Mouse (Mus musculus) layer of hippocampus, postnatal 14 days (tissue): ENCODE data around the gene Hs6st3. TPM values are rescaled to one million over a fixed set of nuclear protein-coding genes. Genes with fewer than 3 reads are reported as not detected.

Source experiments
- DNase-seq, 2 experiments: peaks; one replicate each; pipeline ENCODE4 v3.0.0; 2021 to 2022; ENCODE audit warnings: low spot score in 2 of 2, mixed read lengths in 1 of 2
- long read RNA-seq, 2 experiments: library from polyadenylated mRNA; stranded (forward); transcript quantifications; one replicate each; pipeline ENCODE4 v2.0.0; 2021
- total RNA-seq, 2 experiments: library from RNA; stranded (reverse); gene quantifications; 2 replicates each; pipeline ENCODE4 v1.2.3; 2021

The Hs6st3 gene
- total RNA-seq: 10 to 100 TPM; 69.4 to 83.3 TPM
- long read RNA-seq, experiment 1, partial matches to known transcripts: 0 of 1 reads
- long read RNA-seq, experiment 1, other reads (novel, unspliced or antisense): 1 of 1 reads
- long read RNA-seq, experiment 2, partial matches to known transcripts: 0 of 1 reads
- long read RNA-seq, experiment 2, other reads (novel, unspliced or antisense): 1 of 1 reads

DNA sequence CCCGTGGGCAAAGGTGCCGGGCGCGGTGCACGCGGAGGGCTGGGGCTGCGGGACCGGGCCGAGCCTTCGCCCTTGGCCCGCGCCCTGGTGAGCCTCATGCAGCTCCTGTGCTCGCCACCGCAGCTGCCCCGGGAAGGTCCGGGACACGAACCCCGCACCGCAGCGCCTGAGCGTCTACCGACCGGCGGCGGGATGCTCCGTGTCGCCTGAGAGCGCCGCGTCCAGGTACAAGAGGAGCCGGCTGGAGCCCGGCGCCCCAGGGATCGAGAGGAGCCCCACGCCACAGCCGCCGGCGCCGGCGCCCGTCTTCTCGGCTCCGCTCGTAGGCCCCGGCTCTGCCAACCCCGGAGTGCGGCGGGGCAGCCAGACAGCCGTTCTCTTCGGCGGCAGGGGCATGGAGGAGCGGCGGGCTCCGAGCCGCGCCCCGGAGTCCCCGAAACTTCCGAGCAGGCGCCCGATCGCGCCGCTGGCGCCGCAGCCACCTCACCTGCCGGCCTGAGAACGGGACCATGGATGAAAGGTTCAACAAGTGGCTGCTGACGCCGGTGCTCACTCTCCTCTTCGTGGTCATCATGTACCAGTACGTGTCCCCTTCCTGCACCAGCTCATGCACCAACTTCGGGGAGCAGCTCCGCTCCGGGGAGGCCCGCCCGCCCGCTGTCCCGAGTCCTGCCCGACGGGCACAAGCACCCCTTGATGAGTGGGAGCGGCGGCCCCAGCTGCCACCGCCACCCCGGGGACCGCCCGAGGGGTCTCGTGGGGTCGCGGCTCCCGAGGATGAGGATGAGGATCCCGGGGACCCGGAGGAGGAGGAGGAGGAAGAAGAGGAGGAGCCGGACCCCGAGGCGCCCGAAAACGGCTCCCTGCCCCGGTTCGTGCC, at the start of gene Hs6st3:
Gene Hs6st3 (plus strand): TSS at position 436 of the 880 bp plus-strand sequence.
- DNase-seq: no peak

DNA sequence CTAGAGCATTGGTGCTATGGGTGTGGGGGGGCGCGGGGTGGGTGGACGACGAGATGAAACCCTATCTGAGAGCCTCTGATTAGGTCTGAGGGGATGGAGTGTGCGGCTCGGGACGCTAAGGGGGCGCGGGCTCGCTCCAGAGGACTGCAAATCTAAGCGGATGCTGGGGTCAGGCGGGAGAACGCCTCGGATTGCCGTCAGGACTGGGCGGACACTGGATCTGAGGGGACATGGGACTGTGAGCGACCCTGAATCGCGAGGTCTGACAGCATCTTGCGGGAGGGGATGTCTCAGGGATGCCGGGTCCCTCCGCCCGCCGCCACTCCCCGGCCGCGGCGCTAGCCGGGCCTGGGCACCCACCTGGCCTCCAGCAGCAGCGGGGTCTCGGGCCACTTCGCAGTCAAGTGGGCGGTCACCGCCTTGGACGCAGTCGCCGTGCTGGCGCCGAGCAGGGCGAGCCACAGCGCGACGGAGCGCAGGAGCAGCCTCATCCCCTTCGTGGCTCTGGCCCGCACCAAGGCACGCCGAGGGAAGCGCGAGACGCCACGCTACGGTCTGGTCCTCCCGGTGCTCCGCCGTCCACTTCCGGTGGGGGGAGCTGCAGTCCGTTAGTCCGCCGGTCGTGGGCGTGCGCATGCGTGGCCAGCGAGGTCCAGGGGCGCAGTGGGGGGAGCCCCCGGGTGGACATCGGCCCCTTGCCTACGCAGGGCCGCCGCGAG, 39.1 kb upstream of the Hs6st3 start, which contains the start of gene Uggt2:
Gene Uggt2 (minus strand): TSS at position 580 of the 719 bp plus-strand sequence.
- DNase-seq: peak; percentile 86

DNA sequence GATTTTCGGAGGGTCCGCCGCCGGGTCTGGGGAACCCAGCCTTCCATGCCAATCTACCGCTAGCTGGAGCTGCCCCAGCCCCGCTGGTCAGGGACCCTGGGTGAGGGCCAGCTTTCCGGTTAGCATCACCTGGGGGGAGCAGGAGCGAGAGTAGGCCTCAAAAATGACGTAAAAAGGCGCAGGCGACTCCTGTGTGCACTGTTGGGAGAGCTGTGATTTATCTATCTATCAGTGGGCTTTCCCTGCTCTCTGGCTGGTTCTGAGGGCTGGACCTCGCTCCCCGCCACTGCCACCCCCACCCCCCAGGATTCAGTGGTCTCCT, 38.6 kb upstream of the Hs6st3 start:
- DNase-seq: no peak

DNA sequence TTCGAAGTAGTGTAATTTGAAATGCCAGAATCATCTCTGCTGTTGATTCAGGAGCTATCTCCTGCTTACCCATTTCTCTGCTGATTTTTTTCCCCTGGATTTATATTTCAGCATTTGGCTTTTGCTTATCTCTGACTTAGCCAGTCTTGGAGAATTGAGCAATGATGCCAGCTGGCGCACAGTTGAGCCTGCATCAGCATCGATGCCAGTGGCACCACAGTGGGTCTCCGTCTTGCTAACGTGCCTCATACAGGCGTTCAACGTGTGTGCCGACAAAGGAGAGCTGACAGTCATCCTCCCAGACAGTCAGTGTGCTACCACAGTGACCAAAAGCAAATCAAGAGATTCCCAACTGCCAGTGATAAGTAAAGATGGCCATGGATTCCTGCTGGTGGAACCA, 30.6 kb upstream of the Hs6st3 start:
- no peak for DNase-seq

DNA sequence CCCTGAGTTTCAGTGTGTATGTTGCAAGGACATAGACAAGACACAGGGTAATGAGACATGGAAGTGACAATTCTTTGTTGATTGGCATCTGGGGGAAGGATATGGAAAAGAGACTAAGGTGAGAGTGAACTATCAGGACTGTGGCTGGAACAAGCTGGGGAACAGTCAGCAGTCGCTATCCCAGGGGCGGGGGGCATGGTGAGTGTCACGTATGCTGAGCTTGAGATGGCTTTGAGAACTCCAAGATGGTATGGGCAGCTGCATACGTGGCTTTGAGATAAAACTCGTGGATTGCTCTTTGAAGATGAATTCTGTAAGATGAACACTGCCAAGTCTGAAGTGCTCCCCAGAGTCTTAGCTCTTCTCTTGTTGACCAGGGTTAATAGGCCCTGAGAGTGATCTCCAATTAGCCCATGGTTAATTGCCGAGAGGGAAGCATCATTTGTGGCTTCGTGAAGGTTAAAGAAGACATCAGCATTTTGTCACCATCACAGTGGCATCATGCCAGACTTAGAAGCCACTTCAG, 29.3 kb upstream of the Hs6st3 start:
- no peak for DNase-seq

DNA sequence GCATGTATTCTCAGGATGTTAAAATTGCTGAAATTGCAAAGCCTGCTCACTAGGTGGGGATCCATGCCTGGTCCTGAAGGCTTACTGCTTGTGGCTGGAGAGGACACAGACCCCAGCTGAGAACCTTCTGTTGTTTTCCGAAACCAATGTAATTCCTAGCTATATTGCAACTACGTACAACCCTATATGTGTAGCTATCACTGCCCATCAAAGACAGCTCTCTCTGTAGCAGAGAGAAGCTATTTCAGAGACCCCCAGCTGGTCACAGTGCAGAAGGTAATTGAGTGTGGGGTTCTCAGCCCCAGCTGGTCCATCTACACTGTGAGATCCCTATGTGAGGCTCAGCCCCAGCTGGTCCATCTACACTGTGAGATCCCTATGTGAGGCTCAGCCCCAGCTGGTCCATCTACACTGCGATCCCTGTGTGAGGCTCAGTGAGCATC, 28.3 kb upstream of the Hs6st3 start:
- DNase-seq: no peak

DNA sequence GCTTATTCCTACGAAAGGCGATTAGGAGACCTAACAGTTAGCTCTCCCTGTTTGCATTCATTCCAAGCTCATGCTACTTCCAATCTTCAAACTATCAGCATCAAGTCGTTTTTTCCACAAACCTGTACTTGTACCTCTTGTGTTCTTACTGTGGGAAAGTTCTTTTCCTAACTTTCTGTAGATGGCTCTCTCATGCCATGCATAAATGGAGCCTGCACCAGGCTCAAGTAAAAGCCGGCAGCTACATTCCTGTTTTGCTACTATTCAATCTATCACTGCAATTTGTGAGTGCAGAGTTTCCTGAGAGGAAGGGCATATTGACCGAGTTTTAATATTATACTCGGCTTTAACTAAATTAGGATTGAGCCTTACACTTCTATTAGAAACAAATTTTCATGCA, 25.6 kb upstream of the Hs6st3 start:
- DNase-seq: no peak

DNA sequence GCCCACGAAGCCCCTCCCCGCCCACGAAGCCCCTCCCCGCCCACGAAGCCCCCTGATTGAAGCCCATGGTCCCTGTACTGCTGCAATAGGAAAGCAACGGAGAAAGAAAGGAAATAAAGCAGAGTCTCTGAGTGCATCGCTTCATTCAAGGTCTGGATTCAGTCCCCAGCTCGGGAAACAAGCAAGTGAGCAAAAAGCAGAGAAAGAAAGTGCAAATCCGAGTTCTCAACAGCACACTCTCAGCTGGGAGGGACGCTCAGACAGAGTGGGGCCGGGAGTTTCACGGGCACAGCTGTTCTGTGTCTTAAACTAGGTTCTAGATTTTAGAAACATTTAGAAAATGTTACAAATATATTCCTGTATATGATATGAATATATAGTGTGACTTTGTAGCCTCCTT, 14.6 kb upstream of the Hs6st3 start:
- no peak for DNase-seq

DNA sequence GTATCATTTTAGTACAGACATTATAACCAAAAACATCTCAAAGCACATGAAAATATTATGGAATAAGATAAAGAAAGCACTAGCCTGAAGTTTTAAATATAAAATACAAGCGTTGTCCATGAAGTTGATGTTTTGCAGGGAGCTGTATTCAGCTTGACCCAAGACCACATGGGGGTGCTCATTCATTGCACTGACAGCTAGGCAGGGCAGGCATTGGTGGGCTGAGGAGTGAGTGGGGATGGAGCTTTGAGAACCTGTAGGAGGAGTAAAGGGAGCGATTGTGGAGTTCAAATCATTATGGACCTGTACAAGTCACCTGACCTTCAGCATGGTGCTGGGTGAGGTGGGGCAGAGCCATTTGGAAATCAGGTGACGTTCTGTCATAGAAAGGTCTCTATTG, 14.1 kb upstream of the Hs6st3 start:
- no peak for DNase-seq

DNA sequence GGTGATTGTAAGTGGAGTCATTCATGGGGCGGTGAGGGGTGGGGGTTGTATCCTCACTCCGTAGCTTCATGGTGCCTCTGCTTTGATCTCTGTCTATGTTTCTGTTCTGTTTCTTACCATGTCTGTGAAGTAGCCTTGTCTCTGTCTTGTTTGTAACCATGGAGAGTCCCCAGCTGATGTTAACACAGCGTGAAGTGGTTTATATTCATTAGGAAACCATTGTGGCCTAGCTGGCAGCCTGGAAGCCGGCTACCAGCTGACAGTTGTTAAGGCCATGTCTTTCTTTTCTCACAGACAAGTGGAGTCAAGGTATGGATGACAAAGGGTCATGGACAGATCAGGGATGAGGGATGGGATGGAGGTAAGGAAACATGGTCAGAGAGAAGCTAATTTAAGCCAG, 12.3 kb upstream of the Hs6st3 start:
- no peak for DNase-seq

DNA sequence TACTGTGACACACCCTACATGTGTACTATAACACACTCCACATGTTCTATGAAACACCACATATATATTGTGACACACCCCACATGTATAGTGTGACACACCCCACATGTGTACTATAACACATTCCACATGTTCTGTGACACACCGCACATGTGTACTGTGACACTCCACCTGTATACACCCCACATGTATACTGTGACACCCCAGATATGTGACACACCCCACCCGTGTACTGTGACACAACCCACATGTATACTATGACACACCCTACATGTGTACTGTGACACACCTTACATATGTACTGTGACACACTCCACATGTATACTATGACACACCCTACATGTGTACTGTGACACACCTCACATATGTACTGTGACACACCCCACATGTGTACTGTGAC, 10.8 kb upstream of the Hs6st3 start:
- DNase-seq: no peak

DNA sequence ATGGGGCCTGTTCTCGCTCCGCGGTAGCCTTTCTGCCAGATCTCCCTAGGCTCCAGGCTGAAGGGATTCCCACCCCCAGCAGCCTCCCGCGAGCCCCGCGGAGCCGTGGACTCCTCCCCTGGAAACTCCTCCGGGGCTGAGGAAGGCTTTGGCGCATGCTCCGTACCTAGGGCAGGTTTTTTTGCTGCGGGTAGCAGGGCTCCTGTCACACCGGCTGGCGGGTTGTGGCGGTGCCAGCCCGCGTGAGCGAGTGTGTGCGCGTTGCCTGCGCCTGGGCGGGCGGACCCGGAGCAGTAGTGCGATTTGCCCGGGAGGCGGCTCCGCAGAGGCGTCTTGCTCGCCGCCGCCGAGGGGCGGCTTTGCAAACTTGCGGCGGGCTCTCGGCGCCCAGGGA, 632 bp upstream of the Hs6st3 start:
- peak; percentile 87 to 93 for DNase-seq

DNA sequence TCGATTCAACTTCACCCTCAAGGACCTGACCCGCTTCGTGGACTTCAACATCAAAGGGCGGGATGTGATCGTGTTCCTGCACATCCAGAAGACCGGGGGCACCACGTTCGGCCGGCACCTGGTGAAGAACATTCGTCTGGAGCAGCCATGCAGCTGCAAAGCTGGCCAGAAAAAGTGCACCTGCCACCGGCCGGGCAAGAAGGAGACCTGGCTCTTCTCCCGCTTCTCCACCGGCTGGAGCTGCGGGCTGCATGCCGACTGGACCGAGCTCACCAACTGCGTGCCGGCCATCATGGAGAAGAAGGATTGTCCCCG, 602 bp downstream of the Hs6st3 start:
- no peak for DNase-seq

DNA sequence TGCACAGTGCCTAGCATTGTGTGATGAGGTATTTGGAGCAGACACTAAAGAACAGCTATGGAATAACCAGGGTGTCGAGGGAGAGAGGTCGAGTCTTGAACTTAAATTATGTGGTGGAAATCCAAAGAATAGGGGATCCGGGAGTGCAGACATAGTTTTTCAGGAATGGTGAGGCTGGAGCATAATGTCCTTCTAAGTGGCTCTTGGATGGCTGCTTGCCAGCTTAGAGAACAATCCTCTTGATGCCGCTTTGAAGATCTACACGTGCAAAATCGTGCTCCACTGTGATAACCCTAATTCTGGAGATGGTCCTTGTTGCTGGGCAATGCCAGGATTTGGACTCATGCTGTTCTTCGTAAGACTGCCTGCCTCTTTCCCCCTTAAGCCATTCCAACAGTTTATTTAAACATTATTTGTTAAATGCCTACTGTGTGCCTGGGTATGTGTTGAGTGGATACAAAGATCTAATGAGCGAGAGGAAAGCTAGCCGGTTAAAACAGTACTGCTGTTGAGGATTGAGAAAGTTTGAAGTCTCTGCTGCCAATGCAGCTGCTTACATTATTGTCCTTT, 1.3 kb downstream of the Hs6st3 start:
- DNase-seq: no peak

DNA sequence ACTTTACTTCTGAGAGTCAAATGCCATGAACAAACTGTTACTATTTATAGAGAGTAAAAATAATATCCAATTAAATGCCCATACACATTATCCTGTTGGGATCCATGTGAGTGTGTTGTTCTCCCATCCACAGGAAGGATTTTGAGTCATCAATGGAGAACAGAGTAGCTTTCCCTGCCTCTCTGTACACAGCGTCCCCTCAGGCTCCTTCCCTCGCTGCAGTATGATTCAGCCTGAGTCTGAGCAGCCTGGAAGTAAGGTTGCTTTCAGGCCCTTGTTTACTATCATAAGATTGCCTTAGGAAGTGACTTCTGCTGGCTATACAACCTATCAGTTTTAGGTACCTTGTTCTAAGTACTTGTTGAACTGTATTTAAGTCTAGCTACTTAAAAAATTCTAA, 14.9 kb downstream of the Hs6st3 start:
- no peak for DNase-seq

DNA sequence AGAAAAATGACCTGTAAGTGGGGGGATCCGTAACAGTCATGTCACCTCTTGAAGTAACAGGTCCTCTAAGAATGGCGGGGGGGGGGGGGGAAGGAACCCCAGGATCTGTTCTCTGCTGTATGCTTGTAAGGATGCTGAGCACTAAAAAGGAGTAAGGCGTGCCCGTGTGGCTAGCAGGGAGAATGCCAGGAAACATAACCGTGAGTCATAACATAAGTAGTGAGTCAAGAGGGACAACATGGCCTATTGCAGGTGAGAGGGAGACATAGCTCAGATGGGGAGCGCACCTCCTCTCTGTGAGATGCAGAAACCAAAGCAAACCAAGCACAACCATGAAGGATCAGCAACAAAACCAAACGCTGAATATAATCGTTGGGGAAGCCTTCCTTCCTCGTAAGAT, 55.8 kb downstream of the Hs6st3 start:
- no peak for DNase-seq

DNA sequence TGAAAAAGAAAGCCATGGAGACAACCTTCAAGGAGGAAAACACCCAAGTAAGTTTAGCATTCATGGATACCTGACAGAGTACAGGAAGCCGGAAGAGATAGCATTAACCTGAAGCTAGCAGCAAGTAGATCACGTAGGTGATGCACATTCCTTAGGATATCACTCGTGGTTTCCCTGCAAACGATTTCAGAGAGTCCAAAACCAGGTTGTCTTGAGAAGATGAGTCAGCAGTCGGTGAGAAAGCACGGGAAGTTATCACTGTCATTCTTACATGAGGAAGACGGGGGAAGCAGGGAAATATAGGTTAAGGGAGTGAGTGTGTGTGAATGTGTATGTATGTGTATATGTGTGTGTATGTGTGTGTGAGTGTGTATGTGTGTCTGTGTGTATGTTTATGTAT, 65.4 kb downstream of the Hs6st3 start:
- DNase-seq: no peak

DNA sequence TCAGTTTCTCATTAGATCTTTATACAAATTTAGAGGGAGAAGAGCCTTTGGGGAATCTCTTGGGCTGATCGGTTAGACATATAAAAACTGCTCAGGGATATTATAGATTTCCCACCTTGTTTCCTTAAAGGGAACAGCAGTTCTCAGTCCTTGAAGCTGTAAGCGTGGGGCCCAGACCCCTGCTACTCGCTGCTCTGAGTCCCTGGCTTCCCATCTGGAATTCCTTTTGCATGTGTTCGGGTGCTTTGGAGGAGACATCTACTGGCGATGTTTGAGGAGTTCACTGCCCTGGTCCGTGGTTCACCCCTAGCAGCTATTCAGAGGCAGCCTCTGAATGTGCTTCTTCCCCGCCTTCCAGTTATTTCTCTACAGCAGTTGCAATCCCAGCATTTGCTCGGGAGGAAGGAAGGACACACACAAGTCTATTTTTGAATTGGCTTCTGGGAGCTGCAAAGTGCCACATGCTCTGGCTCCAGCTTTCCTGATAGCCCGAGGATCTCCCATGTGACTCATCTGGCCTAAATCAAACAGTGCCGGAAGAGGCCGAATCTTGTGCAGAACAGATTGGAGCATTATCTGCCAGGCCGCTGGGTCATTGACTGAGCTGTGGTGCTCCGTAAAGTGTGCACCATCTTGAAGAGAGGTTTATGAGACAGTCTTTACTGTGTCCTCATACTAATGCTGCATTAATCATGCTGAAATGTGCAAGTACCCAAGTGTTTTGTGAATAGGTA, 77.6 kb downstream of the Hs6st3 start:
- no peak for DNase-seq

DNA sequence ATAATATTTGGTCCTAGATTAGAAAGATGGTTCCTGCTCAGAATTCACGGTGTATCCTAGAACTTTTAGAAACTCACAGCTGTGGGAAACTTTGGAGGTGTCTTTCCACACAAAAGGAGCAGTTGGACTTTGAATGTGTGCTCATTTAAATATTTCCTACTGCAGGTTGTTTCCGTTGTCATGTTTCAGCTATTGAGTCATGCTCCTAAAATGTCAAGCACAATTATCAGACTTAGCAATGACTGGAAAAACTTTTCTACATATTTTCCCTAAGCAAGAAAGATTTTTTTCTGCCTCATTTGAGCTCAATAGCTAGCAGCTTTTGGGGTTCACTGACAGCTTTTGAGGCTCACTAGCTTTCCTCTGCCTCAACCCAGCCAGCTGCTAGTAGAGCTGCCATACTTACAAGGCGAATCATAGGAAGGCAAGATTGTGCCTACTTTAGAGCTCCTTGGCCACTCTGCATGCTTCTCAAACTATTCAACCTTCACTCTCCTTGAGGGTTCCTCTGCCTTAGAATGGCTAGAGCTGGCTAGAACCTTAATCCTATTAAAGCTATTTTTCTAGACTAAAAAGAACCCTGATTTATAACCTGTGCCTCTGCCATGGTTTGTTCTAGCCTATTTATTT, 89.7 kb downstream of the Hs6st3 start:
- no peak for DNase-seq

DNA sequence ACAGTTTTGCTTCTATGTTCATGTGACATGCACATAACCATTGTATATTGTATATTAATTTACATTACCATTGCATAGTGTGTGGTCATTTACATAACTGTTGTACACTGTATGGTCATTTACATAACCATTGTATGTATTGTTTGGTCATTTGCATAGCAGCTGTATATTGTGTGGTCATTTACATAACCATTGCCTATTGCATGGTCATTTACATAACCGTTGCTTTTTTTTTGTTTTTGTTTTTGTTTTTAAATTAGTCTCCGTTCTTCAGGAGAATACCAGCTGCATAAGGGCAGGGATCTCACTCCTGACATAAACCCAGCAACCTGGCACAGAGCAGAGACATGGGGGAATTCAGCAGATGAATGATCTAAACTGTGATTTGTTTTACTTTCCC, 95.5 kb downstream of the Hs6st3 start:
- no peak for DNase-seq

DNA sequence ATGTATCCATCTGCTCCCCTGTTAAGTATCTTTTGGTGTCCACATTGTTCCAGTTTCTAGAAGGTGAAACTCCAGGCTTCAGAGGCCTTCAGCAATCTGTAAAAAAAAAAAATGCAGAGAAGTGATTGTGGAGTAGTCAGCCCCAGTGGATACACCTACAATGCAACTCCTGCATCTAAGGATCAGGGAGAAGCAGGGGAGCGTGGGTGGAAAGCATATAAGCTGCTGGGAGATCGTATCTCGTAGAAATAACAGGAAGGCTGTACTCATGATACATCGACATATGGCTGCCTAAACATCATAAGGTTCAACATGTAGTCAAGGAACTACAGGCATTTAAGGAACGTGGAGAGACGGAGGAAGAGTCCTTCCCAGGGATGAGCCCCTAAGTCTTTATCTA, 109.0 kb downstream of the Hs6st3 start:
- DNase-seq: no peak
